Mouse (Mus musculus): ENCODE data around the gene Socs7.

- TF ChIP-seq POLR2A (IDR thresholded peaks at IDR 0.05; ENCODE audit: low read depth, low read length) = no peak
- no peak for TF ChIP-seq CTCF (conservative IDR thresholded peaks at IDR 0.05; ENCODE audit: insufficient read depth, insufficient read length, low read depth, low read length)
These were observed 53.6 kb downstream of the Socs7 start for GRCm38 (mm10) chr11:97415712-97416636.
